Mouse (Mus musculus) embryonic facial prominence, embryonic 10.5 days (tissue): ENCODE results near the gene Pcnp. TPM values are rescaled to one million over a fixed set of nuclear protein-coding genes. Genes with fewer than 3 reads are reported as not detected.

Source experiments
- microRNA-seq: library from miRNA; unstranded; fragments of <30 nt; microRNA quantifications from one replicate; pipeline ENCODE4, GENCODE M21; 2017
- polyA plus RNA-seq: library from polyadenylated mRNA; unstranded; fragments of >200 nt; fragmentation: Nextera tagmentation; extraction: Ambion mirVana; gene quantifications from 2 replicates; pipeline ENCODE4 v1.2.1, GENCODE M21; 2016

Gene Pcnp
- polyA plus RNA-seq, 1 experiment from 2014 or later: 319 TPM

Small RNA genes within 50 kb of the gene (microRNA-seq; reads per million reads assigned to microRNA genes)
- gene Gm24047: not detected

Other genes starting within 250 kb of the Pcnp start
- 2.1 and 2.8 TPM in 2 replicates for gene Nfkbiz, start 190.8 kb downstream of the Pcnp start, polyA plus RNA-seq
- gene Nxpe3, start 134.5 kb downstream of the Pcnp start, polyA plus RNA-seq: 0.96 and 1.1 TPM in 2 replicates
- gene Cep97, start 94.9 kb downstream of the Pcnp start, polyA plus RNA-seq: 17.6 and 17.9 TPM in 2 replicates
- 735 and 738 TPM in 2 replicates for gene Rpl24, start 63.5 kb downstream of the Pcnp start, polyA plus RNA-seq
- 17.1 and 18.7 TPM in 2 replicates for gene Zbtb11, start 55.9 kb downstream of the Pcnp start, polyA plus RNA-seq
- gene Trmt10c, start 8.1 kb upstream of the Pcnp start, polyA plus RNA-seq: 33.6 TPM in 2 replicates
- gene Senp7, start 18.6 kb upstream of the Pcnp start, polyA plus RNA-seq: 30.9 and 35.3 TPM in 2 replicates
- gene Impg2, start 174.6 kb upstream of the Pcnp start, polyA plus RNA-seq: 0.05 and 0.09 TPM in 2 replicates